Mouse (Mus musculus) lung, embryonic 15.5 days (tissue): Measurements from ENCODE around the gene Ffar3. TPM values are rescaled to one million over a fixed set of nuclear protein-coding genes. Genes with fewer than 3 reads are reported as not detected.

Experiments used
- ATAC-seq: fragments of 200-750 bp; cut with Nextera tagmentation; 2 replicates; pipeline ENCODE4 v1.8.0; 2017; ENCODE audit warnings: moderate number of reproducible peaks, borderline replicate concordance; ENCODE audit not compliant: low FRiP score, low TSS enrichment; ENCODE audit errors: extremely low read depth
- H3K27ac ChIP-seq: fragments of 300-500 bp; sonication (generic); 2 replicates; pipeline ENCODE4 v1.5.1; 2015; ENCODE audit warnings: moderate library complexity, mild to moderate bottlenecking, inconsistent platforms
- H3K27me3 ChIP-seq: fragments of 300-500 bp; sonication (generic); 2 replicates; pipeline ENCODE4 v1.6.1; 2015; ENCODE audit warnings: inconsistent platforms
- H3K36me3 ChIP-seq: fragments of 300-500 bp; sonication (generic); 2 replicates; pipeline ENCODE4 v1.6.1; 2015; ENCODE audit warnings: inconsistent platforms
- H3K4me1 ChIP-seq: fragments of 300-500 bp; sonication (generic); 2 replicates; pipeline ENCODE4 v1.6.1; 2015; ENCODE audit warnings: inconsistent platforms
- H3K4me2 ChIP-seq: fragments of 300-500 bp; sonication (generic); 2 replicates; pipeline ENCODE4 v1.6.1; 2015; ENCODE audit warnings: inconsistent platforms, mild to moderate bottlenecking, moderate library complexity
- H3K4me3 ChIP-seq: fragments of 300-500 bp; sonication (generic); 2 replicates; pipeline ENCODE4 v1.5.1; 2015; ENCODE audit warnings: mild to moderate bottlenecking, inconsistent platforms
- H3K9ac ChIP-seq: fragments of 300-500 bp; sonication (generic); 2 replicates; pipeline ENCODE4 v1.6.1; 2015; ENCODE audit warnings: inconsistent platforms
- H3K9me3 ChIP-seq: fragments of 300-500 bp; sonication (generic); 2 replicates; pipeline ENCODE4 v1.6.1; 2016; ENCODE audit warnings: inconsistent platforms
- WGBS: fragments of 180-500 bp; shearing (Covaris S2); methylation state at CpG from one replicate; pipeline ENCODE4 v1.1.7; 2015; 5-methylcytosine and 5-hydroxymethylcytosine counted together
- polyA plus RNA-seq: library from polyadenylated mRNA; unstranded; fragments of >200 nt; fragmentation: Nextera tagmentation; extraction: Ambion mirVana; gene quantifications from 2 replicates; pipeline ENCODE4 v1.2.1, GENCODE M21; 2015

The Ffar3 gene
- polyA plus RNA-seq, 1 experiment from 2014 or later, result not detected

DNA sequence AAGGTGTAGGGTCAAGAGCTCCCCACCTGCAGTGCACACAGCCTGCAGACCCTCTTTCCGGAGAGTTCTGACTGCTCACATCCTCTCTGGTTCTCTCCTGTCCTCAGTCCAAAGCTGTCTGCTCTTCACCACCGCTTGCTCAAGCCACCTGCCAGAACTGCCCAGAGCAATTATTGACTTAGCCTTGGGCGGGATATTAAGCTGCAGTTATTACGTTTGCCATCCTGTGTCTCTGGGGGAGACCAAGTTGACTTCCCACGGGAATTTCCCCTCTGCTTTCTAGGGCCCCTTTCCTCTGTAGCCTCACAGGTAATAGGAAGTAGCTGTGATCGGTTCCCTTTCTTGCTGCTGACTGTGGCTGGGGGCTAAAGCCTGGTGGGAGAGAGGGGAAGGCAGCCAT is 35.8 kb downstream of the Ffar3 start:
- no peak overlapping the region for H3K9ac ChIP-seq
- no peaks in the 10 kb centered on the region for H3K36me3 ChIP-seq
- WGBS, result 42% methylated on average over 6 of the region's 6 CpGs
- no peak overlapping the region for H3K27ac ChIP-seq
- H3K9me3 ChIP-seq, result no peaks in the 10 kb centered on the region
- H3K27me3 ChIP-seq, result no peaks in the 10 kb centered on the region
- peaks cover 13% of the 10 kb centered on the region for H3K4me1 ChIP-seq
- no peak overlapping the region for H3K4me3 ChIP-seq
- H3K4me2 ChIP-seq, result no peak overlapping the region
- ATAC-seq, result no peak

- H3K9ac ChIP-seq, result no peak overlapping the region
- no peak for ATAC-seq
- no peak overlapping the region for H3K4me3 ChIP-seq
- no peaks in the 10 kb centered on the region for H3K36me3 ChIP-seq
- H3K9me3 ChIP-seq, result no peaks in the 10 kb centered on the region
- H3K4me1 ChIP-seq, result no peaks in the 10 kb centered on the region
- whole genome bisulfite sequencing, result 55% methylated on average over 6 of the region's 6 CpGs
- no peaks in the 10 kb centered on the region for H3K27me3 ChIP-seq
- no peak overlapping the region for H3K4me2 ChIP-seq
- H3K27ac ChIP-seq, result 0 out of 2 replicates have a peak overlapping the region, but pooled peaks have one; percentile 2
Measured at GRCm38 (mm10) chr7:30812291-30812807, 43.6 kb downstream of the Ffar3 start.

DNA sequence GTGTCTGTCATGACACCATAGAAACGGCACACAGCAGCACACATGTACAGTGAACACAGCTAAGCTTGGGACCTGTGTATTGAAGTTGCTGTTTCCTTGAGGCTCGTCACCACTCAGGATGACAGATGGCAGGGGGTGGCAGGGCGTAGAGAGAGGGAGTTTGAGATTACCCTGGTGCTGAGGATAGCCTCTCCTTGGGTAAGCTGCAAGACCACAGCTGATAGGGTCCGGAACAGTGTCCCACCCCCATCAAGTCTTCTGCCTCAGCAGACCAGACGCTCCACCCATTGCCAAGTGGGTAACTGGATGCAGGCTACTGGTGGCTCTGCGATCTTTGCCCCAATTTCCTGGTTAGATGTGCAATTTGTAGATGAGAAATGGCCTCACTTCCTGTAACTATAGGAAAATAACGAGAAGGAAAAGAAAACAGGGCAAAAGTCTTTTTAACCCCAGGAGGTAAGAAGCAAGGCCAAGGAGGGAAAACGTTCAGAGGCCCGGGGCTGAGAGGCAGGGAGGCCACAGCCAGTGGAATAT is 44.2 kb downstream of the Ffar3 start:
- no peak overlapping the region for H3K4me3 ChIP-seq
- WGBS, result 36% methylated on average over 9 of the region's 9 CpGs
- H3K4me1 ChIP-seq, result no peaks in the 10 kb centered on the region
- no peak overlapping the region for H3K4me2 ChIP-seq
- no peaks in the 10 kb centered on the region for H3K9me3 ChIP-seq
- no peak overlapping the region for H3K9ac ChIP-seq
- H3K27ac ChIP-seq, result no peak overlapping the region
- no peaks in the 10 kb centered on the region for H3K36me3 ChIP-seq
- no peaks in the 10 kb centered on the region for H3K27me3 ChIP-seq
- no peak for ATAC-seq

DNA sequence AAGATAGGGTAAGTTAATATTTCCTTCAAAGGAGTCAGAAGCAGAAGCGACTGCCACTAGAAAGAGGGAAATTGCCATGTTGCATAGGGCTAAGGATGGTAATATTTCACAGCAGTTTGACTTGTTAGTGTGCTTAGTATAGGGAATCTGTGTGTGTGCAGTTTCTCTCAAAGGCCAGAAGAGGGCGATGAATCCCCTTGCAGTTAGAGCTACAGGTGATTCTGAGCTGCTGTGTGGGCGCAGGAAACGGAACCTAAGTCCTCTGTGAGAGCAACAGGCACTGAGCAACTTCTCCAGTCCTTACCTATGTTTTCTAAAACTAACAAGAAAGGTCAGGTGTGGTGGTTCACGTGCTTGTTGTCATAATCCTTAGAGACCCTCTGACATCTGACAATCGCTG is 45.7 kb downstream of the Ffar3 start:
- WGBS, result 55% methylated on average over 6 of the region's 6 CpGs
- Histone ChIP-seq H3K4me1 (no peaks in the 10 kb centered on the region), H3K36me3 (no peaks in the 10 kb centered on the region), H3K27me3 (no peaks in the 10 kb centered on the region), H3K9me3 (no peaks in the 10 kb centered on the region), H3K4me3 (no peak overlapping the region), H3K9ac (no peak overlapping the region), H3K4me2 (no peak overlapping the region), H3K27ac (no peak overlapping the region)
- ATAC-seq, result no peak

- ATAC-seq, result no peak
- Histone ChIP-seq H3K9ac (no peak overlapping the region), H3K27ac (no peak overlapping the region), H3K27me3 (no peaks in the 10 kb centered on the region), H3K4me1 (no peaks in the 10 kb centered on the region), H3K4me2 (no peak overlapping the region), H3K36me3 (no peaks in the 10 kb centered on the region), H3K4me3 (no peak overlapping the region), H3K9me3 (no peaks in the 10 kb centered on the region)
- 49% methylated on average over 6 of the region's 6 CpGs for WGBS
Measured at GRCm38 (mm10) chr7:30805924-30806323, 50.1 kb downstream of the Ffar3 start.

Other genes with a start within 250 kb of the Ffar3 start
- gene Upk1a, start 243.3 kb downstream of the Ffar3 start, polyA plus RNA-seq, result 0.88 and 1.4 TPM in 2 replicates
- 867 and 890 TPM in 2 replicates for gene Cox6b1, start 230.0 kb downstream of the Ffar3 start, polyA plus RNA-seq
- not detected in 2 replicates for gene Etv2, start 220.3 kb downstream of the Ffar3 start, polyA plus RNA-seq
- gene Rbm42, start 205.9 kb downstream of the Ffar3 start, polyA plus RNA-seq, result 126 and 130 TPM in 2 replicates
- gene Haus5, start 191.2 kb downstream of the Ffar3 start, polyA plus RNA-seq, result 61.9 and 62.6 TPM in 2 replicates
- gene Pmis2, start 184.6 kb downstream of the Ffar3 start, polyA plus RNA-seq, result not detected in 2 replicates
- gene 2200002J24Rik, start 157.3 kb downstream of the Ffar3 start, polyA plus RNA-seq, result 0.96 TPM in 1 of 2 replicates, not detected in the other
- 0.40 and 0.41 TPM in 2 replicates for gene Atp4a, start 144.0 kb downstream of the Ffar3 start, polyA plus RNA-seq
- 153 and 159 TPM in 2 replicates for gene Tmem147, start 126.6 kb downstream of the Ffar3 start, polyA plus RNA-seq
- 0.19 and 0.46 TPM in 2 replicates for gene Gapdhs, start 112.5 kb downstream of the Ffar3 start, polyA plus RNA-seq
- gene Sbsn, start 104.7 kb downstream of the Ffar3 start, polyA plus RNA-seq, result 1.4 and 1.8 TPM in 2 replicates
- 5.4 and 5.9 TPM in 2 replicates for gene Dmkn, start 92.4 kb downstream of the Ffar3 start, polyA plus RNA-seq
- 2.4 and 5.1 TPM in 2 replicates for gene Krtdap, start 68.3 kb downstream of the Ffar3 start, polyA plus RNA-seq
- 0.38 and 0.46 TPM in 2 replicates for gene Ffar2, start 32.4 kb downstream of the Ffar3 start, polyA plus RNA-seq
- gene Ffar1, start 5.4 kb upstream of the Ffar3 start, polyA plus RNA-seq, result not detected in 2 replicates
- gene Cd22, start 24.2 kb upstream of the Ffar3 start, polyA plus RNA-seq, result 0.05 TPM in 1 of 2 replicates, not detected in the other
- gene Mag, start 58.7 kb upstream of the Ffar3 start, polyA plus RNA-seq, result 0.32 and 0.34 TPM in 2 replicates
- not detected in 2 replicates for gene Hamp2, start 68.5 kb upstream of the Ffar3 start, polyA plus RNA-seq
- gene Hamp, start 87.9 kb upstream of the Ffar3 start, polyA plus RNA-seq, result 0.78 TPM in 1 of 2 replicates, not detected in the other
- 25.6 and 27.5 TPM in 2 replicates for gene Usf2, start 100.6 kb upstream of the Ffar3 start, polyA plus RNA-seq
- 80.6 and 89.1 TPM in 2 replicates for gene Lsr, start 117.3 kb upstream of the Ffar3 start, polyA plus RNA-seq
- 6.3 TPM in 2 replicates for gene Fam187b, start 117.6 kb upstream of the Ffar3 start, polyA plus RNA-seq
- 50.1 TPM in 2 replicates for gene Fxyd5, start 186.3 kb upstream of the Ffar3 start, polyA plus RNA-seq
- 5.2 and 5.3 TPM in 2 replicates for gene Fxyd7, start 195.3 kb upstream of the Ffar3 start, polyA plus RNA-seq
- gene Fxyd1, start 201.0 kb upstream of the Ffar3 start, polyA plus RNA-seq, result 82.5 and 86.9 TPM in 2 replicates
- gene Lgi4, start 203.2 kb upstream of the Ffar3 start, polyA plus RNA-seq, result 0.21 and 0.35 TPM in 2 replicates
- gene Fxyd3, start 220.5 kb upstream of the Ffar3 start, polyA plus RNA-seq, result 50.1 and 54.3 TPM in 2 replicates